Mouse (Mus musculus) neural tube, embryonic 14.5 days (tissue): ENCODE results near the gene Larp1b. TPM values are rescaled to one million over a fixed set of nuclear protein-coding genes. Genes with fewer than 3 reads are reported as not detected.

Source experiments
- ATAC-seq: fragments of 200-750 bp; cut with Nextera tagmentation; 2 replicates; pipeline ENCODE4 v1.8.0; 2017; ENCODE audit warnings: low read depth, mild to moderate bottlenecking, moderate TSS enrichment, moderate library complexity
- H3K27ac ChIP-seq: fragments of 300-500 bp; sonication (generic); 2 replicates; pipeline ENCODE4 v1.5.1; 2014; ENCODE audit warnings: low read depth, mild to moderate bottlenecking, control low read depth, low read length, moderate library complexity, mixed read lengths
- H3K27me3 ChIP-seq: fragments of 300-500 bp; sonication (generic); 2 replicates; pipeline ENCODE4 v1.6.1; 2014; ENCODE audit warnings: low read length; ENCODE audit not compliant: control insufficient read depth, insufficient read depth
- H3K36me3 ChIP-seq: fragments of 300-500 bp; sonication (generic); 2 replicates; pipeline ENCODE4 v1.6.1; 2014; ENCODE audit warnings: low read length, mixed read lengths; ENCODE audit not compliant: control insufficient read depth, insufficient read depth
- H3K4me1 ChIP-seq: fragments of 300-500 bp; sonication (generic); 2 replicates; pipeline ENCODE4 v1.6.1; 2014; ENCODE audit warnings: low read length; ENCODE audit not compliant: control insufficient read depth, insufficient read depth
- H3K4me2 ChIP-seq: fragments of 300-500 bp; sonication (generic); 2 replicates; pipeline ENCODE4 v1.6.1; 2014; ENCODE audit warnings: mild to moderate bottlenecking, low read depth, low read length, control low read depth
- H3K4me3 ChIP-seq: fragments of 300-500 bp; sonication (generic); 2 replicates; pipeline ENCODE4 v1.5.1; 2014; ENCODE audit warnings: low read depth, low read length, control low read depth, mixed read lengths
- H3K9ac ChIP-seq: fragments of 300-500 bp; sonication (generic); replicated peaks from 2 replicates; pipeline ENCODE4 v1.6.1; 2014; ENCODE audit warnings: low read depth, mild to moderate bottlenecking, control low read depth, low read length, mixed read lengths
- H3K9me3 ChIP-seq: fragments of 300-500 bp; sonication (generic); 2 replicates; pipeline ENCODE4 v1.6.1; 2016; ENCODE audit warnings: low read length; ENCODE audit not compliant: control insufficient read depth
- WGBS: fragments of 180-500 bp; shearing (Covaris S2); extraction: QIAGEN DNeasy Blood & Tissue Kit; methylation state at CpG from one replicate; pipeline ENCODE4 v1.1.7; 2014; 5-methylcytosine and 5-hydroxymethylcytosine counted together
- polyA plus RNA-seq: library from polyadenylated mRNA; unstranded; fragments of >200 nt; fragmentation: Nextera tagmentation; extraction: Ambion mirVana; gene quantifications from 2 replicates; pipeline ENCODE4 v1.2.1, GENCODE M21; 2014

Gene Larp1b
- polyA plus RNA-seq, 1 experiment from 2014 or later: 7.4 TPM

- Histone ChIP-seq H3K36me3 (no peaks in the 10 kb centered on the region), H3K9me3 (no peaks in the 10 kb centered on the region), H3K27ac (no peak overlapping the region), H3K4me1 (no peaks in the 10 kb centered on the region), H3K4me3 (no peak overlapping the region), H3K9ac (no peak overlapping the region), H3K4me2 (no peak overlapping the region), H3K27me3 (no peaks in the 10 kb centered on the region)
- 71% methylated on average over 2 of the region's 2 CpGs for WGBS
- ATAC-seq: no peak
These were observed 120.9 kb downstream of the Larp1b start for GRCm38 (mm10) chr3:41070519-41070918.

DNA sequence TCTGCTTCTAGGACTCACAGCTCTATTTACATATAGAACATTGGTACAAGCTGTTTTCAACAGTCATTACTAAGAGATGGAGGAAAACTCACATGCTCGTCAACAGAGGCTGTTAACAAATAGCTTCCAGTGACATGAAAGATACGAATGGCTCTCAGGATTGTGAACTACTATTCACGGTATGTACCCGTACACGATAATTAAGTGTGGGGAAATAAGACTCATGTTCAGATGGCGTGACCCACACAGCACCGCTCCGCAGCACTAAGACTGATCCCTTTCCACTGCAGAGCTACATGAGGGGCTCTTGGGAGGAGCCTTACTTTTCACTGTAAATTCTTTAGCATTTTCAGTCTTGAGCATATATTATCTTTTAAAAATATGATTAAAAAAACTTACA, 125.7 kb downstream of the Larp1b start:
- H3K36me3 ChIP-seq: no peaks in the 10 kb centered on the region
- 66% methylated on average over 8 of the region's 8 CpGs for WGBS
- no peak overlapping the region for H3K4me2 ChIP-seq
- no peaks in the 10 kb centered on the region for H3K27me3 ChIP-seq
- no peak overlapping the region for H3K4me3 ChIP-seq
- ATAC-seq: peak; percentile 46; the same call in 1 of the 2 replicates
- no peak overlapping the region for H3K27ac ChIP-seq
- no peaks in the 10 kb centered on the region for H3K9me3 ChIP-seq
- H3K9ac ChIP-seq: no peak overlapping the region
- peaks cover under 1% of the 10 kb centered on the region; the same call in 1 of the 2 replicates for H3K4me1 ChIP-seq

DNA sequence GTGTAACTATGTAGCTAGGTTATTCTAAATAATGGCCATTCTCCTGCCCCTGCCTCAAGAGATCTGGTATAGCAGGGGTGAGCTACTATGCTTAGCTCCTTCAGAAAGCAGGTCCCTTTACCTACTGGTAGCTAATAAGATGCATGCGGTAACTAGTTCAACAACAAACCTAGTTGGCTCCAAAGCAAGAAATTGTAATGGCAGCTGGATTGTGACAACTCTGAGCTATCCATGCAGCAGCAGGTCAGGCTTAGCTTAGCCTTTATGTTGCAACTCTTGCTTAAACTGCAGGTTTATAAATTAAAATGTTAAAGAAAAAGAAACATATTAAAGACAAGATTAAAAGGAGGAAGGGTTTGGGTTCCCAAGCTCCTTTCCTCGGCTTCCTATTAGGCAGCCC, 129.0 kb downstream of the Larp1b start:
- H3K27me3 ChIP-seq: no peaks in the 10 kb centered on the region
- no peak overlapping the region for H3K9ac ChIP-seq
- no peak overlapping the region for H3K4me3 ChIP-seq
- no peak overlapping the region for H3K4me2 ChIP-seq
- H3K36me3 ChIP-seq: no peaks in the 10 kb centered on the region
- 96% methylated on average over 2 of the region's 2 CpGs for WGBS
- peaks cover 13% of the 10 kb centered on the region; the same call in 1 of the 2 replicates for H3K4me1 ChIP-seq
- H3K27ac ChIP-seq: no peak overlapping the region
- ATAC-seq: no peak
- no peaks in the 10 kb centered on the region for H3K9me3 ChIP-seq

GRCm38 (mm10) chr3:41080724-41081123, 131.1 kb downstream of the Larp1b start:
- Histone ChIP-seq H3K27ac (no peak overlapping the region), H3K4me1 (peaks cover 13% of the 10 kb centered on the region; the same call in 1 of the 2 replicates), H3K27me3 (no peaks in the 10 kb centered on the region), H3K9me3 (no peaks in the 10 kb centered on the region), H3K4me3 (peak overlapping the region; percentile 88), H3K4me2 (peak overlapping the region; percentile 83), H3K9ac (no peak overlapping the region), H3K36me3 (no peaks in the 10 kb centered on the region)
- 34% methylated on average over 3 of the region's 3 CpGs for WGBS
- ATAC-seq: no peak

DNA sequence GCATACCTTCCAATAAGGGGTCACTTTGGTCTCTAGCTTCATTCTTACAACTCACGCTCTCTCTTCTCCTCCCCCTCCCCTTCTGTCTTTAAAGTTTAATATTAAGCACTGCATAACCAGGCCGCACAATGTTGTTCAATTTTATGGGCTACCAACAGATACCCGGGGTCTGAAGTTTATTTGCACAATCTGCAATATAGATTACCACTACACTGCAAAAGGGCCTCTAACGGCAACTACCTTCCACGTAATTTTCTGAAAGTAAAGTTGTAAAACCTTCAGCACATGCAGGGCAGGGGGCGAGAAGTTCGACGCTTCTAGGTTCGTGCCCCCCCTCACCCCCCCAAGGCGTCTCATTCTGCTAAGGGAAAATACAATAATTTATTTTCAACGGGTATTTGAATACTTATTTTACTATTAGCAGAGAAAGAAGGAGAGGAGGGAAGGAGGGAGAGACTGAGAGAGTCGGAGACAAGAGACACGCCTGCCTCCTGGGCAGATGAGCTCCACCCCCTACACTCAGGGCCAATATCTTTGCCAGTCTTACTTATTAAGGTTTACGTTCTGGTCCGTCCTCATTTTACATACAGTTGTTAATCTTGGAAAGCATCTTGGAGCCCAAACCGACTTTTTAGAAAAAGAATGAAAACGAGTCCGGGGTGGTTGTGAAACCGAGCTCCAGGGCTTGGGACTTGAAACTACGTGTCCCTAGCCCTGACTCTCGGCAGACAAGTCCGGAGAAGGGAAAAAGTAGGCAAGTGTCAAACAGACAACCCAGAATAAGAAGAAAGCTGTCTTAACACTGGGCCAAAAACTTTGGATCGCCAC, 132.1 kb downstream of the Larp1b start:
- Histone ChIP-seq H3K36me3 (no peaks in the 10 kb centered on the region), H3K27ac (no peak overlapping the region; the same call in 1 of the 2 replicates), H3K4me1 (peaks cover 13% of the 10 kb centered on the region; the same call in 1 of the 2 replicates), H3K9ac (peak overlapping the region; percentile 73), H3K4me2 (peak overlapping the region; percentile 83), H3K9me3 (no peaks in the 10 kb centered on the region), H3K4me3 (peak overlapping the region; percentile 88), H3K27me3 (no peaks in the 10 kb centered on the region)
- WGBS: 2% methylated on average over 23 of the region's 23 CpGs
- ATAC-seq: no peak

GRCm38 (mm10) chr3:41082520-41082884, 132.9 kb downstream of the Larp1b start:
- Histone ChIP-seq H3K4me1 (peaks cover 13% of the 10 kb centered on the region; the same call in 1 of the 2 replicates), H3K9me3 (no peaks in the 10 kb centered on the region), H3K9ac (peak overlapping the region; percentile 73), H3K4me2 (peak overlapping the region; percentile 83), H3K36me3 (no peaks in the 10 kb centered on the region), H3K27ac (peak overlapping the region; percentile 83), H3K27me3 (no peaks in the 10 kb centered on the region), H3K4me3 (peak overlapping the region; percentile 88)
- ATAC-seq: peak; percentile 67
- 0% methylated on average over 29 of the region's 43 CpGs for WGBS

- whole genome bisulfite sequencing: under 1% methylated on average over 68 of the region's 95 CpGs
- peaks cover 13% of the 10 kb centered on the region; the same call in 1 of the 2 replicates for H3K4me1 ChIP-seq
- ATAC-seq: peak; percentile 99
These were observed 133.5 kb downstream of the Larp1b start, which contains the start of gene Pgrmc2 for GRCm38 (mm10) chr3:41082885-41083789. TSS of gene Pgrmc2 (minus strand) at chr3:41083046.

GRCm38 (mm10) chr3:41083790-41084112, 134.1 kb downstream of the Larp1b start:
- Histone ChIP-seq H3K9ac (peak overlapping the region; percentile 73), H3K27me3 (no peaks in the 10 kb centered on the region), H3K4me3 (peak overlapping the region; percentile 88), H3K9me3 (no peaks in the 10 kb centered on the region), H3K4me2 (peak overlapping the region; percentile 76), H3K36me3 (no peaks in the 10 kb centered on the region), H3K27ac (peak overlapping the region; percentile 92), H3K4me1 (peaks cover 13% of the 10 kb centered on the region; the same call in 1 of the 2 replicates)
- WGBS: under 1% methylated on average over 6 of the region's 6 CpGs
- ATAC-seq: peak; percentile 32

More at GRCm38 (mm10) chr3:41082885-41083789, 133.5 kb downstream of the Larp1b start, which contains the start of gene Pgrmc2:
- Histone ChIP-seq H3K9me3 (no peaks in the 10 kb centered on the region), H3K4me2 (peak within 1 kb of the TSS; percentile 83), H3K4me3 (peak within 1 kb of the TSS; percentile 88), H3K9ac (peak within 1 kb of the TSS; percentile 73), H3K27ac (peak within 1 kb of the TSS; percentile 92), H3K27me3 (no peaks in the 10 kb centered on the region), H3K36me3 (no peaks in the 10 kb centered on the region)
